Mouse (Mus musculus): ENCODE data around the gene Cdk7.
A peak's percentile ranks its signal among the peaks of the same experiment; 100 is the strongest.
"Not testable (repeated sequence)": the region's sequence is repeated elsewhere in the genome, so short reads cannot be mapped to it uniquely, and the experiment has no call there.

Cdk7 gene

GRCm38 (mm10) chr13:100730861-100731176 lies at the start of gene Cdk7:
Gene Cdk7 (minus strand): TSS chr13:100730939.
- DNase-seq (ENCODE audit: low read depth, low spot score), result peak; percentile 95

GRCm38 (mm10) chr13:100777491-100777890 lies 46.8 kb upstream of the Cdk7 start:
- no peak for DNase-seq (ENCODE audit: low read depth, low spot score)

- no peak for DNase-seq (ENCODE audit: low read depth, low spot score)
Observed at GRCm38 (mm10) chr13:100776710-100777109, 46.0 kb upstream of the Cdk7 start.

GRCm38 (mm10) chr13:100776056-100776419 lies 45.3 kb upstream of the Cdk7 start:
- no peak for DNase-seq (ENCODE audit: low read depth, low spot score)

- DNase-seq (ENCODE audit: low read depth, low spot score), result peak; percentile 93
Observed at GRCm38 (mm10) chr13:100775252-100776055, 44.7 kb upstream of the Cdk7 start, which contains the start of gene Cenph. Gene Cenph (minus strand): TSS chr13:100775899.

GRCm38 (mm10) chr13:100774704-100775103 lies 44.0 kb upstream of the Cdk7 start:
- DNase-seq (ENCODE audit: low read depth, low spot score), result no peak

- no peak for DNase-seq (ENCODE audit: low read depth, low spot score)
Observed at GRCm38 (mm10) chr13:100755329-100755728, 24.6 kb upstream of the Cdk7 start.

GRCm38 (mm10) chr13:100754186-100754585 lies 23.4 kb upstream of the Cdk7 start:
- DNase-seq (ENCODE audit: low read depth, low spot score), result no peak

- no peak for DNase-seq (ENCODE audit: low read depth, low spot score)
Observed at GRCm38 (mm10) chr13:100753011-100753410, 22.3 kb upstream of the Cdk7 start.

- DNase-seq (ENCODE audit: low read depth, low spot score), result no peak
Observed at GRCm38 (mm10) chr13:100752529-100752928, 21.8 kb upstream of the Cdk7 start.

GRCm38 (mm10) chr13:100751402-100751801 lies 20.7 kb upstream of the Cdk7 start:
- no peak for DNase-seq (ENCODE audit: low read depth, low spot score)

- DNase-seq (ENCODE audit: low read depth, low spot score), result no peak
Observed at GRCm38 (mm10) chr13:100750799-100751198, 20.1 kb upstream of the Cdk7 start.

GRCm38 (mm10) chr13:100748638-100749037 lies 17.9 kb upstream of the Cdk7 start:
- no peak for DNase-seq (ENCODE audit: low read depth, low spot score)

GRCm38 (mm10) chr13:100746090-100746489 lies 15.4 kb upstream of the Cdk7 start:
- DNase-seq (ENCODE audit: low read depth, low spot score), result no peak

- peak; percentile 93 for DNase-seq (ENCODE audit: low read depth, low spot score)
Observed at GRCm38 (mm10) chr13:100744036-100744744, 13.5 kb upstream of the Cdk7 start, which contains the start of gene Mrps36. Gene Mrps36 (minus strand): TSS chr13:100744659.

GRCm38 (mm10) chr13:100743346-100744035 lies 12.8 kb upstream of the Cdk7 start:
- DNase-seq (ENCODE audit: low read depth, low spot score), result no peak

- no peak for DNase-seq (ENCODE audit: low read depth, low spot score)
Observed at GRCm38 (mm10) chr13:100742831-100743230, 12.1 kb upstream of the Cdk7 start.

GRCm38 (mm10) chr13:100732756-100733155 lies 2.0 kb upstream of the Cdk7 start:
- DNase-seq (ENCODE audit: low read depth, low spot score), result no peak

GRCm38 (mm10) chr13:100731462-100732046 lies 815 bp upstream of the Cdk7 start:
- DNase-seq (ENCODE audit: low read depth, low spot score), result peak; percentile 23

GRCm38 (mm10) chr13:100730153-100730860 lies 432 bp downstream of the Cdk7 start:
- DNase-seq (ENCODE audit: low read depth, low spot score), result no peak

- not testable (repeated sequence) for DNase-seq (ENCODE audit: low read depth, low spot score)
Observed at GRCm38 (mm10) chr13:100728530-100728929, 2.2 kb downstream of the Cdk7 start.
